Mouse (Mus musculus) spleen, postnatal 4 days (tissue): ENCODE measurements around the gene Kcnma1.

Experiments used
- DNase-seq, 2 experiments: peaks; one replicate each; pipeline ENCODE4 v3.0.0; 2022; ENCODE audit warnings: low spot score in 2 of 2

The Kcnma1 gene

DNA sequence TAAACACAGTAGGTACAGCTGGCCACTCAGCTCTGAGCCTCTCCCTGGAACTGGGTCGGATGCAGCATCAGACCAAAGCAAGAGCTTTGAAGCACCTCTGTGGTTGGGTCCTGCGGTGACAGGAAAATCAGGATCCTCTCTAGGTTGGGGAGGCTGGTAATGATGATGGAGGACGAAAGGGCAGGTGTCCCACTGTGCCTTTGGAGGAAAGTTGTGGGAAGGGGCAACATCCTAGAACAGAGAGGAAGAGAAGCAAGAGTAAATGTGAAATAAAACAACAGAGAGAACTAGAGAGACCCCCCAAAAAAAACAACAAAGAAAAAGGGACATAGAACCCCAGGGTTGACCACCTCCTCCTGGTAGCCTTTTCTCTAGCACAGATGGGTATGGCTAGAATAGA, at the start of gene Kcnma1:
TSS of gene Kcnma1 (minus strand) at position 101 of the 400 bp plus-strand sequence.
- DNase-seq = no peak

DNA sequence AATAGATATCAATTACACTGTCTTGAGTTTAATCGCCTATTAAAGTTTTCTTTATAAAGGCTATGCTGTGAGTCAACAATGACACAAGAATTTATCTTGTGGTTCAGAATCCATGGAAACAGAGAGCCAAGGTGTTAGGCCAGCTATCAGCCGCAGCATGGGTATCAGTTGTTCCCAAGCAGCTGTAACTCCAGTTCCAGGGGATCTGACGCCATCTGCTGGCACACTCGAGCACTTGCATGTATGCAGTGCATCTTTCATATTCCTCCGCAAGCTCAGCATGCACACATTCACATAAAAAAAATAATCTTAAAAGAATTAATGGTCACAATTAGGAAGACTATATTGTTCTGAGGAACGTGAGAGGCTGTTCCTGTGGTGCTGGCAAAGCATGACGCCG, 45.5 kb upstream of the Kcnma1 start:
- DNase-seq = no peak

DNA sequence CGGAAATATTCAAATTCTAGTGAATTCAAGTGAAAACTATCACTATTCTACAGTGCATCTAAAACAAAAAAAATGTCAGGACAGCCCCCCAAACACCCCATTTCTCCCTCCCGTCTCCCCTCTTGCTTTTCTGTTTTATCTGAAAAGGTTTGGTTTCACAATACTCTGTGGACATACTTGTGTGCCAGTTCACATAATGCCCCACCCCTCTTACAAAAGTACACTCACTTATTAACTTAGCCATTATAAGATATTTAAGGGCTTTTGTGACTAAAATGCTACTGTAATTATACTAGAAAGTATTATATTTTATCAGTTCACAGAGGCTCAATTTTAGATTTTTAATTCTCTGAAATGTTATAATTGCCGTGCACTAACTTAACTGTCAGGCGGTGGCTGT, 45.0 kb upstream of the Kcnma1 start:
- no peak for DNase-seq

DNA sequence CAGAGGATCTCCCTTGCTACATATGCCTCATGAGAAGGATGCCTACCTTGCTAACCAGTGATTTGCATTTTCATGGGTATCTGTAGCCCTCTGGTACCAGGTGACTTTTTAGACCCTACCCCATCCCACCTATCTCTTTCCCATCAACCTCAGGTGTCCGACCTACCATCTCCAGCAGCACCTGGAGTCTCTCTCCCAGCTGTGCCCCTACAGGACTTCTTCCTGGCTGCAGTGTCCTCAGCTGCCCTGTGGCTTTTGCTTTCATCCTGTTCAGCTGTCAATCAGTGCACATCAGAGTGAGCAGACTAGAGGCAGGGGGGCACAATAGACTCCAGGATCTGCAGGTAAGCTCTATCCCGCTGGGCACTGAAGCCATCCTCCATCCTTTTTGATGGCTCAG, 37.5 kb upstream of the Kcnma1 start:
- DNase-seq = no peak

DNA sequence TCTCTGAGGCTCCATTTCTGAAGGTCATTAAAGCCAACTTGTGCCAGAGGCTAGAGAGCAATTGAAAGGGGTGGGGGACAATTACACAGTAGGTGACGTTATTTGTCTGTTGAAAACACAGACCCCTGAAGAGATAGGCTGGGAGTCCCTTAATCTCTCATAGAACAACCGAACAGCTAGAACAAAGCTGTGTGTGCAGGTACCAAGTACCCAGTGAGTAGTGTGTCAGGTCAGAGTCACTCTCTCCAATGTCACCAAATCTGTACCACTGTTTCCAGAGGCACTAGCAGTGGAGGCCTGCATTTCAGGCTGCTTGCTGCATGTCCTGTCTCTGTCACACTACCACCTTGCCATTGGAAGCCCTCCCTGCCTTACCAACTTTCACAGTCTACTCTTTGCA, 22.3 kb upstream of the Kcnma1 start:
- DNase-seq = no peak

DNA sequence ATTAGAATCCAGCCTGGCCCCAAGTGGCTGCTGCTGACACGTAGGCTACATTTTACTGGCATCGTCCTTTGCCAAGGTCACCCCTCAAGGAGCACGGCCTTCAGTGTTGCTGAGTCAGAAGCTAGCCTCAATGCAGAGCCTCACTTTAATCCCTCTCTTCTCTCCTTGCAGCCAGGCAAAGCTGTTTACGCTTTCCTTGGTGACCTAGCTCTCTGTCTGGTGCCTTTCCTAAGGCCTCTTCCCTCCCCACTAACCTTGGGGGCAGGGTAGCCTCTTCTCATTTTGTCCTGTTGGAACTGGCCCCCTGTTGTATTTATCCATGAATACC, 21.9 kb upstream of the Kcnma1 start:
- DNase-seq = no peak

DNA sequence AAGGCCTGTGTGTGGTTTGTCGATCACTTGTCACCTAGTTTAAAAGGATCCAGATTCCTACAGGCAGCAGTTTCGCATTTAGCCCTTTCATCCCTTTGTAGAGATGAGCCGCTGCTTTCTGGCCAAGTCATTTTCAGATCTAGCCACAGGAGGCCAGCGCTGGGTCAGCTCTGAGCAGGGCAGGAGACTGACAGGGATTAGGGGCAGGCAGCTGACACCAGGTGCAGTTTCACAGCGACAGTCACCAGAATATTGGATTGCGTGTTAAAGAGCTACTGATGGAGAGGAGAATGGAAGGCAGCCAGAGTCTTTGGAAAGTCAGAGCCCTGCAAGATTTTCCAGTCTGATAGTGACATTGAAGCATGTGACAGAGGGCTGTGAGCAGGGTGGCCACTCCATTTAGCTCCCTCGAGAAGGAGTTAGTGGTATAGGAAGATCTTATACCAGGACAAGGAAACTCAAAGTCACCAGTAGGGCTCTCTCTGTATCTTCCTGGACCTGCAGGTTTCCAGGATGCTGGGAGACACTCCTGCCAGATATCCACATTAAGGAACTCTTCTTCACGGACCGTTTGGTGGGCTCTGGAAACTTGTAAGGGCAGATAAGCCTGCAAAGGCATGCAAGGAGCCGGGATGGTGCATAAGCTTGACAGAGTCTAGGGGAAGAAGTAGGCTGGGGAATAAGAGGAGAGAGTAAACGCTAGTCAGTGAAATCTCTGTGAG, 21.4 kb upstream of the Kcnma1 start:
- DNase-seq = no peak

DNA sequence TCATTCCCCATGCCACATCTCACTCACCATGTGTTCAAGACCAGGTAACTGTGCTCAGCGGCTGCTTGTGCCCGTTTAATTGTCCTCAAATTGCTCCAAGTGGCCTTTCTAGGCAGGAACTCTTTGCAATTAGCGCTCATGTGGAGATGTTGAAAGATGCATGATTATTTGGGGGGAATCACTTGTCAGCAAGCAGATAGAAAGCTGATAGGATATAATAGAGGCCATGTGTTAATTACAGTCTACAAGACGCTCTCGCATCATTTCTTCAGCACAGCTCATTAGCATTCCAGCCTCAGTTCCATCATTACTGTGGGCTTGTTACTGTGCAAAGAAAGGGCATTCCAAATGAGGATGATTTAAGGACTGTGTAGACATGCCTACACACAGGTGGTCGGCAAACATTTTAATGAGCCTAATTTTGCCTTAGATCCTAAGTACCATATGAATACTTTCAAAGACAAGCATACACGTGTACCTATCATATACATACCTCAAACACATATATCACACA, 18.6 kb upstream of the Kcnma1 start:
- DNase-seq = no peak

DNA sequence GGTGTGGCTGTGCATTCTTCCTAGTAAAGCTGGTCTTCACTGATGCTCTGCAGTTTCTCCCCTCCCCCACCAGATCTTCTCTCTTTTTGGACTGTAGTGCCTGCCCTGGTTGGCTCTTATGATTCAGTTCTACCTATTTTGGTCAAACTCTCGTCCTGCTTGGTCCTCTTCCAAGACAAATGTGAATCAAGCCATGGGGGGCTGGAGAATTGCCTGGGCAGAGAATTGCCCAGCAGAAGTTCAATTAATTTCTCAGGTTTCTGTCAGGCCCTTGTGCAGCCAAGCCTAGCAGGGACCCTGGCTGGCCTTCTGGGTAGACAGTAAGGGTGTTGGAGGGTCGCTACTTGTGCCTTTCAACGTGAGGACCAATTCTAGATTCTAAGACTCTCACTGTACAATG, 17.9 kb upstream of the Kcnma1 start:
- no peak for DNase-seq

DNA sequence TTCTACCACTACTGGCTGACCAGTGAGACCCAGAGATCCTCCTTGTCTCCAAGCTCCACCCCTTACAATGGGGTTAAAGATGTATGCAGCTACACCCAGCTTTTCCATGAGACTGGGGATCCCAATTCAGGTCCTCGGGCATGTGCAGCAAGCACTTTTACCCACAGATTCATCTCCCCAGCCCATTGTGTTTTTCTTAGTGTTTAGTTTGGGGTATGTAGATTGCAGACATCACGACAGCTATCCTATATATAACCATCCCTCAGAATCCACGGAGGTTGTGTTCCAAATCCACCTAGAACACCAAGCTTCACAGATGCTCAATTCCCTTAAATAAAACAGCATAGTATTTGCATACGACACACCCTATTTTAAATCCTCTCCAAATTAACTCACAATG, 6.4 kb upstream of the Kcnma1 start:
- DNase-seq = no peak

DNA sequence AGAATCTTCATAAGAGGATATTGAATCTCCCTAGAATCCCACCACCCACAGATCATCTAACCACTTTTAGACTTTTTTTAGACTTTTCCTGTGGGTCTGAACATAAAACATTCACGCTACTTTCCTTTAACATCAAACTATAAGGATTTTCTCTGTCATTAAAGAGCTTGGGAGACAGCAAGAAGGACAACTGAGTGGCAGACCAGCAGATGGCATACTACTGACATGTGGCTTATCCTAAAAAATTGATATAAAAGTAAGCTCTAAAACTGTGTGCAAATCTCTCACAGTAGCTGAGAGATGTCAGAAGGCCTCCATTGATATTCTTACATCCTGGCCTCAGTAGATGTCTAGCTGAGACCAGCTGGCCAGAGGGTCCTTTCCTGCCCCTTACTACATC, 4.3 kb downstream of the Kcnma1 start:
- no peak for DNase-seq

DNA sequence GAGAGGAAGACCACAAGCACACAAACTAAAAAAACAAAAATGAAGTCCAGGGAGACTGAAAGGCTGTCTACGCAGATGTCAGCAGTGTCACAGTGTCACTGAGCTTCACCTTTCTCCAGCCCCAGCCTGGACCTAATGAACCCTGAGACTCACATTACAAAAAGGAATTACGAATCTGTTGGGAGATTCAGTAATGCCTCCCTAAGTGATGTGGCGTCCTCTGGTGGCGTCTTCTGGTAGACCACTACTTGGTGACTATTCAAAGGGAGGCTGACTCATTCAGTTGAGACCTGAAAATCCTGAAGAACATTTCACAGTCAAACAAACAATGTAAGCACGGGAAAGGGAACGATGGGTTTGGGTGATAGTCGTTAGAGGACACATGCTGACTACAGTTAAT, 6.0 kb downstream of the Kcnma1 start:
- DNase-seq = no peak

DNA sequence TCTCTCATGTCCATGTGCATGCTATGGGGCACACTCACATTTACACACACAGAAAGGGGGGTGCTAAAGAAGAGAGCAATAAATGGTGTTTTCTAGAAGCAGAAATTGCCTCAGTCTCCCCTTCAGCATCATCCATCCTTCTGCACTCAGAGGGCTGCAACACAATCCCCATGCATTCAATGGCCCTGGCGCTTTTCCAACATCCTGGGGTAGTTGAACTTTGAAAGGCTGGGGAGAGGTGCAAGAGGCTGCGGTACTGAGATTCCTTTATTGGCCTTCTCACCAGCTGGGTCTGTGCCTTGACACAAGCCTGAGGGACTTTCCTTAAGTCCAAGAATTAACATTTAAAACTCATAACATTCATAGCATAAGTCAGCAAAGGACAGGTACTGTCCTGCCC, 8.0 kb downstream of the Kcnma1 start:
- DNase-seq = no peak

DNA sequence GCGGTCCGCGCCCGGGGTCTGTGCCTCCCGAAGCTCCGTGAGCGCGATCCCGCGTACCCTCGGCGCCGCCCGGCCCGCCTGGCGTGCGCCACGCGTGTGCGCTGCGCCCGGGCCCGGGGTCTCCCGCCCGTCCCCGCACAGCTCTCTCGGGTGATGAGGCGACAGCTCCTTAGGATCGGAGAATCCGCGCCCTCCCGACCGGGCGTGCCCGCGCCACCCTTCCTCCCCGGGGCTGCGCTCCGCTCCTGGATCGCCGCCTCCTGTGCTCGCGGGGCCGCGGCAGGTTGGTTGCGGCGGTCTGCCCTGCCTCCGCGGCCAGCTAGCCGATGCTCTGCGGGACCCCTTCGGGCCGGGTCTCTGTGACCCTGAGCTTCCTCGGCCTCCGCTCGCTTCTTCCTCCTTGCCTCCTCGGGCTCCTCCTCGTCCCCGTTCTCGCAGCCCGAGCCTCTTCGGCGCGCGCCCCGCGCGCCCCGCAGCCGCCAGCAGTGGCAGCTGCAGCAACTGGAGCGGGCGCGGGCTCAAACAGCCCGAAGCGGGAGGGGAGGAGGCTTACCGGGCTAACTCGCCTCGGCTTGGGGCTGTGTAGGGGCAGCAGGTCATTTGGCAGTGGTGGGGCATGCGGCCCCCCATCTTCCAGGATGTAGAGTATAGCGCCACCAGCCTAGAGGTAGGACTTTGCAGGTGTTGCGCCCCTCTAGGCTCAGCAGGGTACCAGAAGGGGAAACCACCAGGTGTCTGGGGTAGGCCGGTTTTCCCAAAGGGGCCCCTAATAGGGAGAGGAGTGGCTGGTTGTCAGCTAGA, 9.6 kb downstream of the Kcnma1 start:
- peak in 1 of 2 experiments; percentile 62 for DNase-seq

DNA sequence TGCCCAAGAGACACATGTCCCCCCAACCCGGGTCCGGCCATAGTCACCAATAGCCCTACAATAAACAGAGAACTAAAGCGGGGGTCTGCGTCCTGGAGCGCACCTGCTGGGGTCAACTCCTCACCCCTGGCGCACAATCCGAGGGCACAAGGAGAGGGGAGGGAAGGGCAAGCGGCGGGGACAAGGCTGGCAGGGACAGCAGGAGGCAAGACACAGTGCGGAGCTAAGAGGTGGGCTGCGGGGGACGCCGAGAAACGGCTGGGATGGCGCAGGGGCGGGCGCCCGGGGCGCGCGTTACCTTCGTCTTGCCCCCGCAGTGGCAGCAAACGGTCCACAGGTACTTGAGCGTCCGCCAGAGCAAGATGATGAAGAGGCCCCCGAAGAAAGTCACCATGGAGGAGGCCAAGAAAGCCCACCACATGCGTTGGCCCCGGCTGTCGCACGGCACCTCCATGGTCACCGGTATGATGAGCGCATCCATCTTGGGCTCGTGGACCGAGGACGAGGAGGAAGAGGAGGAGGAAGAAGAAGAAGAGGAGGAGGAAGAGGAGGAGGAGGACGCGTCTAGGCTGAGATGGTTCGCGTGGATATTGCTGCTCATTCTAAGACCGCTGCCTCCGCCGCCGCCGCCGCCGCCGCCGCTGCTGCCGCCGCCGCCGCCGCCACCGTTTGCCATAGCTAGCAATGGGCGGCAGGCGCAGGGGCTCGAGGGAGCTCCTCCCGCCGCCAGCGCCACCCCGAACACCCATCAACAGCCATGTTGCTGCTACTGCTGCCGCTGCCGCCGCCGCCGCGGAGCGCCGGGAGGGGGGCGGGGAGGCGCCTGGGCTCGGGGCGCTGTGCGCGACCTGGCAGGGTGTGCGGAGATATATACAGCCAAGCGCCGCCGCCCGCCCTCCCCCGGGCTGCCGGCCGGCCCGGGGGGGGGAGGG, 10.6 kb downstream of the Kcnma1 start:
- DNase-seq = no peak

DNA sequence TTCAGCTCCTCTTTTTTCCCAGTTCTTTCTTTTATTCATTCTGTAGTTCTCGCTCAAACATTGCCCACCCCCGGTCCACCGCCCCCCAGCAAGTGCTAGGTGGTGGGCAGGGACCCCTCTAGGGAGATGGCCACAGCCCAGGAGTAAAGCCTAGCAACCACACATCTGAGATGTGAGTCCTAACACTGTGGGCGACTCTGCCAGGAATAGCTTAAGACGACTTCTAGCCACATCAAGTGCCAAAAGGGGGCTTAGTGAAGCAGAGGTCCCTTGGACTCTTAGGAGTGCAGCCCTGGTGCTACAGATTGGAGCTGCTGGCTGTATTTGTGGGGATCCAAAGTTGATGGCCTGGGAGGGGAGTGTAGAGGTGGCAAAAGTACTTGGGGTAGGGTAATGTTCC, 11.6 kb downstream of the Kcnma1 start:
- no peak for DNase-seq

DNA sequence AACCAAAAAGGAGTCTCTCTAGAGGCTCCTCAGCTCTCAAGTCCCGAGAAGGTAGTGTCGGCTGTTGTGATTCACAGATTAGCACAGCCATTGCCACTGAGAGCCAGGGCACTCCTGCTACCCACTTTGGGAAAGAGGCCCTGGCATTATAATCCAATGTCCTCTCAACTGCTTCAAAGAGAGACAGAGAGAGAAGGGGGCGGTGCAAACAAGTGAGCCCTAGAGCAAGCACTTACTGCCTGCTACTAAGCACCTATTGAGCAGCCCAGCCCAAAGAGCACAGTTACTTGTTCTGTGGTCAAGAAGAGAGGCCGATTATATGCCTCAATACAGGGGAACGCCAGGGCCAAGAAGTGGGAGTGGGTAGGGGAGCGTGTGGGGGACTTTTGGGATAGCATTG, 16.4 kb downstream of the Kcnma1 start:
- DNase-seq = no peak

DNA sequence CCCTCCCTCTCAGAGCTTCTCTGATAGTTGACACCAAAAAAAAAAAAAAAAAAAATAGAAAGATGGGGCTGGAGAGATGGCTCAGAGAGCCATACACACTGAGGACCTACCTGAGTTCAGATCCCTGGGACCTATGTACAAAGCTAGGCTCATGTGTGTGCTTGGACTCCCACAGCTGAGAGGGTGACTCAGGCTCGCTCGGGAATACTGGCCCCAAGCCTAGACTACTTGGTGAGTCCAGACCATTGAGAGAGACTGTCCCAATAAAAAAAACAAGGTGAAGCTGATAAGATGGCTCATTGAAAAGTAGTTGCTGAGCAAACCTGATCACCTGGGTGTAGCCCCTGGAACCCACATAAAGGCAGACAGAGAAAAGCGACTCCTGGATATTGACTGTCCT, 18.5 kb downstream of the Kcnma1 start:
- no peak for DNase-seq

DNA sequence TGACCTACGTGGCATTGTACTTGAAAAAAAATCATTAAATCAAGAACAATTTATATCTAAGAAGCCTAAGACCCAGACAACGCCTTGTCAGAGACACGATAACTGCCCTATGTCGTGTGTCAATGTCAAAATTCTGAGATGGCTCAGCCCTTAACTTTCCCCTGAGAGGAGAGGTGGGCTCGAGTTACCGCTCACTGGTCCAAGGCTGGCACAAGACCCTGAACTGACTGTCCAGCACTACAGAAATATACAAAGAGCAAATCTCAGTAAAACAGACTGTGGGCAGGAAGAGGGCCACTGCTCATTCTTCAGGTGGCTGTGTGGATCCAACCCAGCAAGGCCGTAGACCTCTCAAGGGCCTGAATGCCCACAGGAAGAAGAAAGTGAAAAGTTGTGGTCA, 23.4 kb downstream of the Kcnma1 start:
- DNase-seq = no peak

DNA sequence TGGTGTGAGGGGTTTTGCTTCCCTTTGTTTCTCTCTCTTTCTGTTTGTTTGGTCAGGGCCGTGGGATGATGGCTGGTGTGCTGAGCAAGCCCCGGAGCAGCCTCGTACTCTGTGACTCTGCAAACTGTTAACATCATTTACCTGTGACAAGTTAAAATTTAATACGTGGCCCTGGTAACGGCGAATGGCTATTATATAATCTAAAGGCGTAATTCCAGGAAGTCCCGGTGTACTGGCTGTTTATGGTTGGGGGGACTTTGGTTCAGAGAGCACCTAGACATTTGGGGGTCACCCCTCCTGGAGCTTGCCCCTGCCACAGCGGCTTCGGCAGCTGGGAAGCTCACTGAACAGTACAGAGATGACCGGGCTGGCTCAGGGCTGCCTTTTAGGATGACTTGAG, 24.6 kb downstream of the Kcnma1 start:
- no peak for DNase-seq

DNA sequence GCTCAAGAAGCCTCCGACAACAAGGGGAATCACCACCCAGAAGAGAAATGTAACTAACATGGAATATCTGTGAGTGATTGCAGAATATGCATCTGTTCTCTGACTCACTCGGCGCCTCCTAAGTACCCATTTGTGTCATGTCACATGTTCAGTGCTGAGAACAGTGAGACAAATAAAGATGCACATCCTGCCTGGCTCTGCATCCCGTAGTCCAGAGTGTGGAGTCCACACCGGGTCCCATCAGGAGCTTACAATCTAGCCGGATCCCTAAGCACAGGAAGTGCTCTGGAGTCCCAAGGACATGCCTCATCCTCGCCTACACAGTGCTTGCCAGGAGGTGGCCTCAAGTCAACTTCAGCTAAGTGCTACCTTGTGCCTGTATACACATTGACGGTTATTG, 32.1 kb downstream of the Kcnma1 start:
- DNase-seq = no peak

DNA sequence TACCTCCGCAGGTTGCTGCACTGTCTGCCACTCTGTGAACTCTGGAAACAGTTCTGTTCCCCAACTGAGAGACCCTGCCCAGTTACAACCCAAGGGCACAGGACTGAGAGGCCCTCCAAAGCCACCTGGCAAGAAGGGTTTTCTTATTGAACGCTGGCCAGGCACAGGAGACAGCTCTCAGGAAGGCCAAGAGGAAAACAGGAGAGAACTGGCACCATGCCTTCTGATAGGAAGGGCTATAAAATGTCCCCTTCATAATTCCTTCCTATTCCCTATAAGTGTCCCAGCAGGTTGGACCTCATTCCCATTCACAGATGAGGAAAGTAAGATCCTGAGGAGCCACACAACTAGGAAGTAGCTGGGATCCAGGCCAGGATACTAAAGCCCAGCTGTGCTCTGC, 39.6 kb downstream of the Kcnma1 start:
- DNase-seq = no peak
